In genomic region chr17:46160090-46160662, GRCm38 (mm10) we compare ENCODE assay signal across 8 mouse cellular contexts. TPM values are rescaled to one million over a fixed set of nuclear protein-coding genes. Genes with fewer than 3 reads are reported as not detected.
DNase-seq lines count a peak whose midpoint lies in the region; ATAC-seq and TF ChIP-seq lines count a peak whose summit lies in the region.

No protein-coding gene starts in this region.

- H3K27ac ChIP-seq in ES-Bruce4 (ENCODE audit: insufficient read depth, low read length) = peak overlapping the region; percentile 83
- H3K27ac ChIP-seq in forebrain, embryonic 14.5 days (ENCODE audit: low read depth, low read length) = peak overlapping the region; percentile 23; the same call in 1 of the 2 replicates
- H3K27ac ChIP-seq in neural tube, embryonic 15.5 days (replicated peaks) = peak overlapping the region; percentile 78

- peak overlapping the region; percentile 80 for H3K4me3 ChIP-seq in ES-Bruce4 (ENCODE audit: low read depth, low read length)
- peak overlapping the region; percentile 78 for H3K4me3 ChIP-seq in forebrain, embryonic 14.5 days (ENCODE audit: low read depth, low read length)
- H3K4me3 ChIP-seq in neural tube, embryonic 15.5 days (replicated peaks) = peak overlapping the region; percentile 85

- peak; percentile 78 for DNase-seq in cerebellum, adult 11 months
- peak; percentile 93 for DNase-seq in forebrain, embryonic 14.5 days (ENCODE audit: low spot score)
- DNase-seq in heart, postnatal 14 days = peak; percentile 91 to 94
- DNase-seq in layer of hippocampus, adult 11-12 months (ENCODE audit: low spot score) = peak; percentile 92
- peak; percentile 95 to 96 for DNase-seq in lung, adult 18-20 months
- DNase-seq in thymus, adult 18-20 months = peak; percentile 83 to 91

- intact Hi-C loops in heart, postnatal 14 days (cut with DNase I) = loop anchor here (5.0 kb wide), 1 partner anchor 588 kb away; the partner anchor contains the start of gene Hsp90ab1

- ATAC-seq in forebrain, embryonic 14.5 days = peak; percentile 70
- ATAC-seq in neural tube, embryonic 15.5 days (ENCODE audit: low FRiP score) = peak; percentile 67

- H3K36me3 ChIP-seq in ES-Bruce4 (ENCODE audit: control insufficient read depth, insufficient read depth, low read length, poor library complexity, severe bottlenecking) = no peaks in the 10 kb centered on the region
- peaks cover 19% of the 10 kb centered on the region for H3K36me3 ChIP-seq in forebrain, embryonic 14.5 days (ENCODE audit: control insufficient read depth, insufficient read depth, low read length)
- peaks cover 12% of the 10 kb centered on the region for H3K36me3 ChIP-seq in neural tube, embryonic 15.5 days

- no peak for TF ChIP-seq CTCF in ES-Bruce4 (IDR thresholded peaks at IDR 0.05; ENCODE audit: low read depth, low read length)

- H3K4me2 ChIP-seq in forebrain, embryonic 14.5 days (ENCODE audit: low read length) = peak overlapping the region; percentile 83
- peak overlapping the region; percentile 89 for H3K4me2 ChIP-seq in neural tube, embryonic 15.5 days

- no peaks in the 10 kb centered on the region for H3K27me3 ChIP-seq in ES-Bruce4 (ENCODE audit: control insufficient read depth, insufficient read depth, low read length, poor library complexity, severe bottlenecking)
- no peaks in the 10 kb centered on the region for H3K27me3 ChIP-seq in forebrain, embryonic 14.5 days (replicated peaks; ENCODE audit: control insufficient read depth, insufficient read depth, low read length)
- no peaks in the 10 kb centered on the region for H3K27me3 ChIP-seq in neural tube, embryonic 15.5 days (replicated peaks)

- H3K4me1 ChIP-seq in ES-Bruce4 (ENCODE audit: control insufficient read depth, insufficient read depth, low read length) = peaks cover 2% of the 10 kb centered on the region
- peaks cover 18% of the 10 kb centered on the region; the same call in 1 of the 2 replicates for H3K4me1 ChIP-seq in forebrain, embryonic 14.5 days (ENCODE audit: control insufficient read depth, insufficient read depth, low read length)
- peaks cover 31% of the 10 kb centered on the region for H3K4me1 ChIP-seq in neural tube, embryonic 15.5 days

- TF ChIP-seq EP300 in ES-Bruce4 (IDR thresholded peaks at IDR 0.05; ENCODE audit: insufficient read depth, low read depth, low read length) = no peak

- TF ChIP-seq POLR2A in ES-Bruce4 (IDR thresholded peaks at IDR 0.05; ENCODE audit: insufficient read depth, low read length) = no peak

- under 1% methylated on average over 16 of the region's 16 CpGs for WGBS in forebrain, embryonic 14.5 days
- under 1% methylated on average over 16 of the region's 16 CpGs for WGBS in neural tube, embryonic 15.5 days

- H3K9ac ChIP-seq in ES-Bruce4 (ENCODE audit: low read depth, poor library complexity, severe bottlenecking) = peak overlapping the region; percentile 56
- H3K9ac ChIP-seq in forebrain, embryonic 14.5 days (ENCODE audit: low read length) = peak overlapping the region; percentile 57
- peak overlapping the region; percentile 50 for H3K9ac ChIP-seq in neural tube, embryonic 15.5 days (replicated peaks)

- H3K9me3 ChIP-seq in ES-Bruce4 (replicated peaks; ENCODE audit: control insufficient read depth, insufficient read depth, low read length, poor library complexity, severe bottlenecking) = no peaks in the 10 kb centered on the region
- no peaks in the 10 kb centered on the region for H3K9me3 ChIP-seq in forebrain, embryonic 14.5 days (replicated peaks; ENCODE audit: control insufficient read depth, low read length)
- no peaks in the 10 kb centered on the region for H3K9me3 ChIP-seq in neural tube, embryonic 15.5 days (replicated peaks)

RNA-seq across cellular contexts. Expression of gene Gtpbp2, which starts 0.7 kb away (rescaled TPM):
- 23.5 and 25.8 TPM in 2 replicates for polyA plus RNA-seq in ES-Bruce4 (2011; ENCODE audit: insufficient read depth, insufficient read length, low read depth, missing spikeins)
- 21.6 and 26.3 TPM in 2 replicates for polyA plus RNA-seq in forebrain, embryonic 14.5 days (2014; fragmentation: Nextera tagmentation; extraction: Ambion mirVana)
- 10 to 100 TPM; 85.3 TPM for total RNA-seq in heart, postnatal 14 days (2021)
- 41.3 and 43.5 TPM in 2 replicates for polyA plus RNA-seq in neural tube, embryonic 15.5 days (2015; fragmentation: Nextera tagmentation; extraction: Ambion mirVana)

RNA-seq across cellular contexts. Expression of gene Mad2l1bp, which starts 6.8 kb away (rescaled TPM):
- polyA plus RNA-seq in ES-Bruce4 (2011; ENCODE audit: insufficient read depth, insufficient read length, low read depth, missing spikeins) = 10.3 and 14.8 TPM in 2 replicates
- 29.5 and 31.6 TPM in 2 replicates for polyA plus RNA-seq in forebrain, embryonic 14.5 days (2014; fragmentation: Nextera tagmentation; extraction: Ambion mirVana)
- 10 to 100 TPM; 22.2 to 27.6 TPM for total RNA-seq in heart, postnatal 14 days (2021)
- polyA plus RNA-seq in neural tube, embryonic 15.5 days (2015; fragmentation: Nextera tagmentation; extraction: Ambion mirVana) = 21.7 and 24.6 TPM in 2 replicates

RNA-seq across cellular contexts. Expression of gene Rsph9, which starts 16.2 kb away (rescaled TPM):
- 1.0 and 1.5 TPM in 2 replicates for polyA plus RNA-seq in ES-Bruce4 (2011; ENCODE audit: insufficient read depth, insufficient read length, low read depth, missing spikeins)
- polyA plus RNA-seq in forebrain, embryonic 14.5 days (2014; fragmentation: Nextera tagmentation; extraction: Ambion mirVana) = 46.8 and 47.3 TPM in 2 replicates
- 1 to 10 TPM; 1.1 to 1.4 TPM for total RNA-seq in heart, postnatal 14 days (2021)
- polyA plus RNA-seq in neural tube, embryonic 15.5 days (2015; fragmentation: Nextera tagmentation; extraction: Ambion mirVana) = 37.9 and 39.3 TPM in 2 replicates

RNA-seq across cellular contexts. Expression of gene Polh, which starts 42.3 kb away (rescaled TPM):
- polyA plus RNA-seq in ES-Bruce4 (2011; ENCODE audit: insufficient read depth, insufficient read length, low read depth, missing spikeins) = 28.1 and 30.1 TPM in 2 replicates
- polyA plus RNA-seq in forebrain, embryonic 14.5 days (2014; fragmentation: Nextera tagmentation; extraction: Ambion mirVana) = 4.5 and 6.3 TPM in 2 replicates
- 10 to 100 TPM in 1 of 2 experiments, 1 to 10 TPM in 1; 9.7 to 10.6 TPM for total RNA-seq in heart, postnatal 14 days (2021)
- polyA plus RNA-seq in neural tube, embryonic 15.5 days (2015; fragmentation: Nextera tagmentation; extraction: Ambion mirVana) = 7.9 and 8.8 TPM in 2 replicates

RNA-seq across cellular contexts. Expression of gene Xpo5, which starts 42.4 kb away (rescaled TPM):
- polyA plus RNA-seq in ES-Bruce4 (2011; ENCODE audit: insufficient read depth, insufficient read length, low read depth, missing spikeins) = 77.8 and 79.1 TPM in 2 replicates
- 50.5 and 50.9 TPM in 2 replicates for polyA plus RNA-seq in forebrain, embryonic 14.5 days (2014; fragmentation: Nextera tagmentation; extraction: Ambion mirVana)
- total RNA-seq in heart, postnatal 14 days (2021) = 10 to 100 TPM; 18.7 to 20.6 TPM
- 29.9 and 31.0 TPM in 2 replicates for polyA plus RNA-seq in neural tube, embryonic 15.5 days (2015; fragmentation: Nextera tagmentation; extraction: Ambion mirVana)

Comparison
In these comparisons a context has a peak if more than half of its experiments do, and no peak if none do; other contexts are left out.
1. Peak in every context shown above with its lines: DNase-seq, ATAC-seq, H3K4me3 ChIP-seq and H3K27ac ChIP-seq.
2. H3K27ac ChIP-seq: peak in every context shown above with its lines; median percentile 83 in ES-Bruce4; 78 in neural tube, embryonic 15.5 days; 23 in forebrain, embryonic 14.5 days.
3. RNA of gene Rsph9, which starts 16.2 kb away (polyA plus RNA-seq): 46.8 to 47.3 TPM in forebrain, embryonic 14.5 days and 37.9 to 39.3 TPM in neural tube, embryonic 15.5 days; 1.0 to 1.5 TPM in ES-Bruce4; every median in the first group is over 10 times any median in the second.